Mouse (Mus musculus) intestine, embryonic 16.5 days (tissue): Measurements from ENCODE around the gene Rgs9. TPM values are rescaled to one million over a fixed set of nuclear protein-coding genes. Genes with fewer than 3 reads are reported as not detected.
A peak's percentile ranks its signal among the peaks of the same experiment; 100 is the strongest.

Source experiments
- ATAC-seq: fragments of 200-750 bp; cut with Nextera tagmentation; 2 replicates; pipeline ENCODE4 v1.8.0; 2017; ENCODE audit warnings: moderate TSS enrichment, moderate library complexity
- H3K27ac ChIP-seq: fragments of 300-500 bp; sonication (generic); 2 replicates; pipeline ENCODE4 v1.5.1; 2014; ENCODE audit warnings: mild to moderate bottlenecking, low read length
- H3K27me3 ChIP-seq: fragments of 300-500 bp; sonication (generic); replicated peaks from 2 replicates; pipeline ENCODE4 v1.6.1; 2014; ENCODE audit warnings: low read length, control low read depth, mixed read lengths; ENCODE audit not compliant: control insufficient read depth, insufficient read depth
- H3K36me3 ChIP-seq: fragments of 300-500 bp; sonication (generic); 2 replicates; pipeline ENCODE4 v1.6.1; 2014; ENCODE audit warnings: low read length, control low read depth; ENCODE audit not compliant: control insufficient read depth, insufficient read depth
- H3K4me1 ChIP-seq: fragments of 300-500 bp; sonication (generic); 2 replicates; pipeline ENCODE4 v1.6.1; 2014; ENCODE audit warnings: low read length, control low read depth, mixed read lengths; ENCODE audit not compliant: control insufficient read depth, insufficient read depth
- H3K4me2 ChIP-seq: fragments of 300-500 bp; sonication (generic); 2 replicates; pipeline ENCODE4 v1.6.1; 2014; ENCODE audit warnings: low read depth, low read length, control low read depth
- H3K4me3 ChIP-seq: fragments of 300-500 bp; sonication (generic); 2 replicates; pipeline ENCODE4 v1.5.1; 2014; ENCODE audit warnings: mild to moderate bottlenecking, low read length
- H3K9ac ChIP-seq: fragments of 300-500 bp; sonication (generic); 2 replicates; pipeline ENCODE4 v1.6.1; 2014; ENCODE audit warnings: low read depth, low read length
- H3K9me3 ChIP-seq: fragments of 300-500 bp; sonication (generic); 2 replicates; pipeline ENCODE4 v1.6.1; 2016; ENCODE audit warnings: low read length, control low read depth; ENCODE audit not compliant: control insufficient read depth
- WGBS: fragments of 180-500 bp; shearing (Covaris S2); extraction: QIAGEN DNeasy Blood & Tissue Kit; methylation state at CpG from one replicate; pipeline ENCODE4 v1.1.7; 2014; 5-methylcytosine and 5-hydroxymethylcytosine counted together
- polyA plus RNA-seq: library from polyadenylated mRNA; unstranded; fragments of >200 nt; fragmentation: Nextera tagmentation; extraction: Ambion mirVana; gene quantifications from 2 replicates; pipeline ENCODE4 v1.2.1, GENCODE M21; 2015

Gene Rgs9
- polyA plus RNA-seq, 1 experiment from 2014 or later, result 3.5 TPM

GRCm38 (mm10) chr11:109199612-109200293 lies 98.2 kb downstream of the Rgs9 start:
- Histone ChIP-seq H3K4me1 (no peaks in the 10 kb centered on the region), H3K9ac (no peak overlapping the region), H3K27ac (no peak overlapping the region), H3K36me3 (no peaks in the 10 kb centered on the region), H3K4me2 (no peak overlapping the region), H3K27me3 (no peaks in the 10 kb centered on the region), H3K9me3 (no peaks in the 10 kb centered on the region), H3K4me3 (no peak overlapping the region)
- no peak for ATAC-seq
- 37% methylated on average over 8 of the region's 8 CpGs for WGBS

GRCm38 (mm10) chr11:109192673-109193557 lies 105.0 kb downstream of the Rgs9 start:
- no peak overlapping the region for H3K4me2 ChIP-seq
- WGBS, result 50% methylated on average over 15 of the region's 15 CpGs

GRCm38 (mm10) chr11:109188235-109188634 lies 109.7 kb downstream of the Rgs9 start:
- no peaks in the 10 kb centered on the region for H3K27me3 ChIP-seq
- peak; percentile 78 for ATAC-seq
- H3K36me3 ChIP-seq, result no peaks in the 10 kb centered on the region
- H3K9me3 ChIP-seq, result no peaks in the 10 kb centered on the region
- peaks cover 4% of the 10 kb centered on the region; the same call in 1 of the 2 replicates for H3K4me1 ChIP-seq
- H3K4me3 ChIP-seq, result no peak overlapping the region
- 72% methylated on average over 5 of the region's 5 CpGs for WGBS
- no peak overlapping the region for H3K27ac ChIP-seq
- H3K4me2 ChIP-seq, result no peak overlapping the region
- no peak overlapping the region for H3K9ac ChIP-seq

More at GRCm38 (mm10) chr11:109192673-109193557, 105.0 kb downstream of the Rgs9 start:
- peak; percentile 59 for ATAC-seq
- Histone ChIP-seq H3K27me3 (no peaks in the 10 kb centered on the region), H3K27ac (no peak overlapping the region), H3K4me1 (peaks cover 3% of the 10 kb centered on the region; the same call in 1 of the 2 replicates), H3K4me3 (no peak overlapping the region), H3K36me3 (no peaks in the 10 kb centered on the region), H3K9ac (no peak overlapping the region), H3K9me3 (no peaks in the 10 kb centered on the region)

GRCm38 (mm10) chr11:109187631-109188184 lies 110.2 kb downstream of the Rgs9 start:
- peaks cover 4% of the 10 kb centered on the region; the same call in 1 of the 2 replicates for H3K4me1 ChIP-seq
- no peaks in the 10 kb centered on the region for H3K27me3 ChIP-seq
- ATAC-seq, result peak; percentile 90
- 48% methylated on average over 6 of the region's 6 CpGs for WGBS
- no peak overlapping the region for H3K4me3 ChIP-seq
- no peaks in the 10 kb centered on the region for H3K9me3 ChIP-seq
- H3K4me2 ChIP-seq, result no peak overlapping the region
- no peak overlapping the region for H3K9ac ChIP-seq
- no peaks in the 10 kb centered on the region for H3K36me3 ChIP-seq
- no peak overlapping the region for H3K27ac ChIP-seq

DNA sequence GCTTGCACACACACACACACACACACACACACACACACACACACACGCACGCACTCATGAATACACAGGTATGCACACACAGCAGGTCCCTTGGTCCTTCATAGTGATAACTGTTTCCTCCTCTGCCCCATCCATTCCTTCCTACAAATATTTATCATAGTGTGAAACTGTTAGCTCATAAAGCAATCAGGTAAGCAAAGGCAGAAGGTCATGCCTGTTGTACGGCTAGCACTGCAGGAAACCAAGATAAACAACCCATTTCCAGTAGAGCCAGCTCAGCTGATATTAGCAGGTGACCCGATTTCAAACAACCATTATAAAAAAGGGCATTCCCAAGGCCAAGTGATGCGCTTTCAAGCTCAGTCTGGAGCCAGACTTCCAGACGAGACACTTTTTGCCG lies 116.8 kb downstream of the Rgs9 start:
- ATAC-seq, result peak; percentile 62
- no peak overlapping the region for H3K4me2 ChIP-seq
- H3K36me3 ChIP-seq, result no peaks in the 10 kb centered on the region
- no peak overlapping the region for H3K4me3 ChIP-seq
- H3K27me3 ChIP-seq, result 0 out of 2 replicates have a peak, but pooled peaks cover 2% of the 10 kb centered on the region
- WGBS, result 45% methylated on average over 7 of the region's 7 CpGs
- no peaks in the 10 kb centered on the region for H3K9me3 ChIP-seq
- peak overlapping the region; percentile 45; the same call in 1 of the 2 replicates for H3K27ac ChIP-seq
- H3K9ac ChIP-seq, result no peak overlapping the region
- peaks cover 6% of the 10 kb centered on the region; the same call in 1 of the 2 replicates for H3K4me1 ChIP-seq

- peak; percentile 80 for ATAC-seq
- H3K9ac ChIP-seq, result no peak overlapping the region
- 61% methylated on average over 11 of the region's 11 CpGs for WGBS
- H3K4me2 ChIP-seq, result no peak overlapping the region
- 0 out of 2 replicates have a peak, but pooled peaks cover 2% of the 10 kb centered on the region for H3K27me3 ChIP-seq
- no peak overlapping the region for H3K27ac ChIP-seq
- H3K4me1 ChIP-seq, result peaks cover 6% of the 10 kb centered on the region; the same call in 1 of the 2 replicates
- H3K9me3 ChIP-seq, result no peaks in the 10 kb centered on the region
- no peak overlapping the region for H3K4me3 ChIP-seq
- H3K36me3 ChIP-seq, result no peaks in the 10 kb centered on the region
These were observed 117.6 kb downstream of the Rgs9 start for GRCm38 (mm10) chr11:109180290-109180689.

- no peaks in the 10 kb centered on the region for H3K9me3 ChIP-seq
- ATAC-seq, result peak; percentile 61
These were observed 119.0 kb downstream of the Rgs9 start for GRCm38 (mm10) chr11:109178788-109179518.

GRCm38 (mm10) chr11:109175376-109175969 lies 122.5 kb downstream of the Rgs9 start:
- Histone ChIP-seq H3K4me1 (0 out of 2 replicates have a peak, but pooled peaks cover 3% of the 10 kb centered on the region), H3K9ac (no peak overlapping the region), H3K4me3 (no peak overlapping the region), H3K9me3 (peaks cover 4% of the 10 kb centered on the region; the same call in 1 of the 2 replicates), H3K27ac (no peak overlapping the region), H3K4me2 (no peak overlapping the region), H3K27me3 (0 out of 2 replicates have a peak, but pooled peaks cover 2% of the 10 kb centered on the region), H3K36me3 (no peaks in the 10 kb centered on the region; the same call in 1 of the 2 replicates)
- no peak for ATAC-seq
- 89% methylated on average over 8 of the region's 8 CpGs for WGBS

More at GRCm38 (mm10) chr11:109178788-109179518, 119.0 kb downstream of the Rgs9 start:
- Histone ChIP-seq H3K4me1 (peaks cover 6% of the 10 kb centered on the region; the same call in 1 of the 2 replicates), H3K4me3 (no peak overlapping the region), H3K36me3 (no peaks in the 10 kb centered on the region), H3K9ac (no peak overlapping the region), H3K27me3 (0 out of 2 replicates have a peak, but pooled peaks cover 2% of the 10 kb centered on the region), H3K4me2 (no peak overlapping the region), H3K27ac (no peak overlapping the region)
- 58% methylated on average over 8 of the region's 8 CpGs for WGBS
